Mouse (Mus musculus) olfactory bulb, adult 2 months (tissue): Measurements from ENCODE around the gene Large1.

Source experiments
- CTCF ChIP-seq: fragments of 200-500 bp; IDR thresholded peaks from 2 replicates; pipeline ENCODE4 v1.5.1; 2012; ENCODE audit warnings: low read depth, mild to moderate bottlenecking, low read length, moderate library complexity; ENCODE audit not compliant: insufficient read depth
- POLR2A ChIP-seq: fragments of 200-500 bp; IDR thresholded peaks from 2 replicates; pipeline ENCODE4 v1.6.1; 2012; ENCODE audit warnings: mild to moderate bottlenecking, low read depth, low read length, moderate library complexity; ENCODE audit not compliant: insufficient read depth

DNA sequence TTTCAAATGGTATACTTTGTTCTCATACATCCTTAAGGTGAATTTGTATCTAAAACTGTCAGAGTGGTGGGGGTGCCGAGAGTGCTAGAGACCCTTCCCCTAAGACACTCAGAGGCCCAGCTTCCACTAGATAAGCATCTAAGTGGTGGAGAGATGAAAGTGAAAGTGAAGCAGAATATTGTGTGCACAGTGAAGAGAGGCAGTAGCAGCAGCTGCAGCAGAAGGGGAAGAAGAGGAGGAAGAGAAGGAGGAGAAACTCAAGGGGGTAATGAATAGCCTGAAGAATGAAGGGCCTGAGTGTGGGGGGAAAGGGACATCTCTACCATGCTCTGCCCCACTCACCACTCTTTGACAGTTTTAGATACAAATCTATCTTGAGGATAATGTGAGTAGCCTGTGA lies 191.8 kb downstream of the Large1 start:
- TF ChIP-seq CTCF: no peak
- no peak for TF ChIP-seq POLR2A
